Mouse (Mus musculus): ENCODE data around the gene Oaz1. TPM values are rescaled to one million over a fixed set of nuclear protein-coding genes. Genes with fewer than 3 reads are reported as not detected.

The Oaz1 gene
- total and polyA plus RNA-seq, 2 experiments from 2014 or later, result 1,990 to 2,460 TPM

DNA sequence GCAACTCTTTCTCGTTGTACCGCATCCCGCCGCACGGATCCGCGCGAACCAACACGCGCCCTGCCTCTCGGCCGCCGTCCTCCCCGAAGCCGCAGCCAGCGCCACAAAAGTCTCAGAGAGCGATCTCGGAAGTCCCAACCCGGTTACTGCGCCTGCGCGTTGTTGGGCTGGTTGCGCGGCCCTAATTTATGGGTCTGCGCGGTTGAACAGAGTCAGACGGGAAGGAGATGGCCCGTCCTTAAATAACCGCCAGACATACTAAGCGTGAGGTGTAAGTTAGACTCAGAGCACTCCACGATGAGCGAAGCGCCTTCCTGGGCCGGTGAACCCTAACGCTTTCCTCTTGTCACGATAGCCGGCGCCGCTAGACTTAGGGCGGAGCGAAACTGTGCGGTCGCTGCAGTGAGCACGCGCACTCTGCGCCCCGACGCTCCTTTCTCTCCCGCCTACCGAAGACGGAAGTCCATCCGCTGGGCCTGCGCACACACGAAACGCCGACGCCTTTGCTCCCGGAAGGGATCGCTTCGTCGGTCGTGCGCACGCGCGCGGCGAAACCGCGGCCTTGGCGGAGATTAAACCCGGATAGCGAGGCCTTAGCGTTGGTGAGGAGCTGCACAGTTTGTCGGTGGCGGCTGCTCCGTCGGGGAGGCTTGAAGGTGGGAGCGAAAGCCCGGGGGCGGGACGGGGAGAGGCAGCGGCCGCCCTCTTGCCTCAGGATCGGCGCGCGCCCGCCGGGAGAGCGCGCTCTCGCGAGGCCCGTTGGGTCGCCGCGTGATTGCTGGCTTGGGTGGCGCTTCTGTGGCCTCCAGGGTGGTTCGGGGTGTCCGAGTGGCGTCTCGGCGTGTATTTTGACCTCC lies 28.1 kb upstream of the Oaz1 start, which contains the start of the genes Sf3a2 and Plekhj1:
Sf3a2 (plus strand) TSS at position 49 of the 857 bp plus-strand sequence.
Plekhj1 (minus strand) TSS at position 477 of the 857 bp plus-strand sequence.
- no peaks in the 10 kb centered on the region for H3K27me3 ChIP-seq (ENCODE audit: control insufficient read depth, insufficient read depth, low read length)
- H3K4me2 ChIP-seq (ENCODE audit: low read depth, low read length), result peak within 1 kb of the TSS; percentile 96
- DNase-seq (ENCODE audit: low spot score), result peak; percentile 98
- H3K27ac ChIP-seq (ENCODE audit: low read depth), result peak within 1 kb of the TSS; percentile 98
- H3K4me3 ChIP-seq (ENCODE audit: low read depth, low read length), result peak within 1 kb of the TSS; percentile 90
- peak within 1 kb of the TSS; percentile 96 for H3K9ac ChIP-seq (replicated peaks; ENCODE audit: low read depth, low read length)
- ATAC-seq (ENCODE audit: insufficient read depth, low read depth), result peak; percentile 93
- TF ChIP-seq CTCF (IDR thresholded peaks at IDR 0.05; ENCODE audit: low read depth) (no peak), EP300 (IDR thresholded peaks at IDR 0.05; ENCODE audit: low read depth) (no peak; the same call in 1 of the 2 replicates)
- no peaks in the 10 kb centered on the region for H3K9me3 ChIP-seq (replicated peaks; ENCODE audit: control insufficient read depth, low read length)
- peaks cover 22% of the 10 kb centered on the region for H3K4me1 ChIP-seq (ENCODE audit: control insufficient read depth, insufficient read depth)
- WGBS, result under 1% methylated on average over 103 of the region's 104 CpGs
- H3K36me3 ChIP-seq (replicated peaks; ENCODE audit: control insufficient read depth, insufficient read depth, low read length), result peaks cover 54% of the 10 kb centered on the region

DNA sequence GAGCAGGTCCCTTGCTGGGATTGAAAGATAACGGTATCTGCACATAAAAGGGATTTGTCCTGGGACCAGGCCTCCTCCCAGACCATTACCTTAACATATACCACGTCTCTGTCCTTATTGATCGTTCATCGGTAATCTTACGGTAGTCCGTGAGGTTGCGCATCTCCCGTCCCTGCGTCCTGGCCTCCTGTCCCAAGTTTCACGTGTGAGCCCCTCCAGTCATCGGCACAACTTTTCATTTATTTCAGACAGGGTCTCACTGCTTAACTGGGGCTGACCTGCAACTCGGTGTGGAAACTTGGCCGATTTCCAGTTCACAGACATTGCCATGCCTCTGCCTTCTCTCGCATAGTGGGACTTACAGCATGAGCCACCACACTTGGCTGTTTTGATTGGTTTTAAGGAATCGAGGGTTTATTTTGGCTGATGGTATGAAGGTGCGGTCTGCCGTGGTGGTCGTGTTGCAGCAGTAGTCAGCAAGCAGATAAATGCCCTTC lies 27.3 kb upstream of the Oaz1 start:
- no peak for TF ChIP-seq EP300 (IDR thresholded peaks at IDR 0.05; ENCODE audit: low read depth)
- TF ChIP-seq CTCF (IDR thresholded peaks at IDR 0.05; ENCODE audit: low read depth), result no peak
- H3K4me1 ChIP-seq (ENCODE audit: control insufficient read depth, insufficient read depth), result peaks cover 22% of the 10 kb centered on the region
- H3K9ac ChIP-seq (replicated peaks; ENCODE audit: low read depth, low read length), result peak overlapping the region; percentile 96
- H3K4me2 ChIP-seq (ENCODE audit: low read depth, low read length), result peak overlapping the region; percentile 96
- no peaks in the 10 kb centered on the region for H3K9me3 ChIP-seq (replicated peaks; ENCODE audit: control insufficient read depth, low read length)
- peak overlapping the region; percentile 90 for H3K4me3 ChIP-seq (ENCODE audit: low read depth, low read length)
- DNase-seq (ENCODE audit: low spot score) (peak; percentile 21), ATAC-seq (ENCODE audit: insufficient read depth, low read depth) (no peak)
- no peaks in the 10 kb centered on the region for H3K27me3 ChIP-seq (ENCODE audit: control insufficient read depth, insufficient read depth, low read length)
- 2% methylated on average over 18 of the region's 18 CpGs for WGBS
- peaks cover 54% of the 10 kb centered on the region for H3K36me3 ChIP-seq (replicated peaks; ENCODE audit: control insufficient read depth, insufficient read depth, low read length)
- H3K27ac ChIP-seq (ENCODE audit: low read depth), result peak overlapping the region; percentile 98

DNA sequence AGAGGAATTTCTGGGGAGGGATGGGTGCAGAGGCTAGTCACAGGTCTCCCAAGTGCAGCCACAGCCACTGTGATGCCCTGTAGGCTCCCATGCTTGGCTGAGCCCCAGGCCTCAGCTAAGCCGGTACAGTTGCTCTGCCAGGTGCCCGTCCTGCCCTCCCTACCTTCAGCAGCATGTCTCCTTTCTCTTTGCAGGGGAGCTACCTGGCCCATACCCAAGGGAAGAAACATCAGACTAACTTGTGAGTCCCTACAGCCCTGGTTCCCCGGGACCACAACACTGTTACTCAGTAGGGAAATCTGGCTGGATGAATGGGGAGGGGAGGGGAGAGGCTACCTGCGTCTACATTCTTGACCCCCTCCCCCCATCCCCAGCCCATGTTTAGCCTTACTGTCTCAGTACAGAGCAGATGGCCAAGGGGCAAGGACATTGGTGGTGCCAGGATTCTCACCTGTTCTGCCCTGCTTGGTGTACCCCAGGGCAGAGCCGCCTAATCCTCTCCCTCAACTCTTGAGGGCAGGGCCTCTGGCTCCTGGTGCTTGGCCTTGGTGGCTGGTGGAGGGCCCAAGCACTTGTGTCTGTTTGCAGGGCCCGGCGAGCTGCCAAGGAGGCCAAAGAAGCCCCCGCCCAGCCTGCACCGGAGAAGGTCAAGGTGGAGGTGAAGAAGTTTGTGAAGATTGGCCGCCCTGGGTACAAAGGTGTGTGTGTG lies 24.1 kb upstream of the Oaz1 start:
- WGBS, result 91% methylated on average over 10 of the region's 10 CpGs
- ATAC-seq (ENCODE audit: insufficient read depth, low read depth) (no peak), DNase-seq (ENCODE audit: low spot score) (no peak)
- H3K4me2 ChIP-seq (ENCODE audit: low read depth, low read length), result no peak overlapping the region
- TF ChIP-seq EP300 (IDR thresholded peaks at IDR 0.05; ENCODE audit: low read depth) (no peak), CTCF (IDR thresholded peaks at IDR 0.05; ENCODE audit: low read depth) (no peak)
- H3K4me3 ChIP-seq (ENCODE audit: low read depth, low read length), result no peak overlapping the region
- no peak overlapping the region for H3K9ac ChIP-seq (replicated peaks; ENCODE audit: low read depth, low read length)
- H3K27me3 ChIP-seq (ENCODE audit: control insufficient read depth, insufficient read depth, low read length), result no peaks in the 10 kb centered on the region
- no peaks in the 10 kb centered on the region for H3K9me3 ChIP-seq (replicated peaks; ENCODE audit: control insufficient read depth, low read length)
- H3K4me1 ChIP-seq (ENCODE audit: control insufficient read depth, insufficient read depth), result peaks cover 21% of the 10 kb centered on the region
- peaks cover 39% of the 10 kb centered on the region for H3K36me3 ChIP-seq (replicated peaks; ENCODE audit: control insufficient read depth, insufficient read depth, low read length)
- H3K27ac ChIP-seq (ENCODE audit: low read depth), result no peak overlapping the region

DNA sequence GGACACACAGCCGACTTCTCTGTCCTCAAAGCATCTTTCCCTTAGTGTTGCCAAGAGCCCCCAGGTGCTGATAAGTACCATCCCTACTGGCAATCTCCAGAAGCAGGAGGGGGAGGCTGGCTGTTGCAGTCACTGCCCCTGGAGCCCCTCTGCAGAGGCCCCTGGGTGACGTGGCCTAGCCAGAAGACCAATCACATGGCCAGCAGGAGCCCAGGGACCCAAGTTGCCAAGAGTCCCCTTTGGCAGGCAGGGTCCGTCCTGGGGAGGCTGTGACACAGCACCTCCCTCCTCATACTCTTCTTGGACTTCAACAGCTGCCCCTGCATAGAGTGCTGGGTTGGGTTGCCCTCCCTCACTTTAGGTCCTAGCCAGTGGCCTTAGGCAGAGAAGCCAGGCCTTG lies 23.5 kb upstream of the Oaz1 start:
- TF ChIP-seq CTCF (IDR thresholded peaks at IDR 0.05; ENCODE audit: low read depth), result no peak
- no peak for TF ChIP-seq EP300 (IDR thresholded peaks at IDR 0.05; ENCODE audit: low read depth)
- H3K4me1 ChIP-seq (ENCODE audit: control insufficient read depth, insufficient read depth), result peaks cover 22% of the 10 kb centered on the region
- 61% methylated on average over 3 of the region's 3 CpGs for WGBS
- H3K27me3 ChIP-seq (ENCODE audit: control insufficient read depth, insufficient read depth, low read length), result no peaks in the 10 kb centered on the region
- no peak overlapping the region for H3K4me2 ChIP-seq (ENCODE audit: low read depth, low read length)
- H3K36me3 ChIP-seq (replicated peaks; ENCODE audit: control insufficient read depth, insufficient read depth, low read length), result peaks cover 39% of the 10 kb centered on the region
- ATAC-seq (ENCODE audit: insufficient read depth, low read depth) (no peak), DNase-seq (ENCODE audit: low spot score) (no peak)
- H3K27ac ChIP-seq (ENCODE audit: low read depth), result no peak overlapping the region
- no peak overlapping the region for H3K4me3 ChIP-seq (ENCODE audit: low read depth, low read length)
- no peaks in the 10 kb centered on the region for H3K9me3 ChIP-seq (replicated peaks; ENCODE audit: control insufficient read depth, low read length)
- no peak overlapping the region for H3K9ac ChIP-seq (replicated peaks; ENCODE audit: low read depth, low read length)

DNA sequence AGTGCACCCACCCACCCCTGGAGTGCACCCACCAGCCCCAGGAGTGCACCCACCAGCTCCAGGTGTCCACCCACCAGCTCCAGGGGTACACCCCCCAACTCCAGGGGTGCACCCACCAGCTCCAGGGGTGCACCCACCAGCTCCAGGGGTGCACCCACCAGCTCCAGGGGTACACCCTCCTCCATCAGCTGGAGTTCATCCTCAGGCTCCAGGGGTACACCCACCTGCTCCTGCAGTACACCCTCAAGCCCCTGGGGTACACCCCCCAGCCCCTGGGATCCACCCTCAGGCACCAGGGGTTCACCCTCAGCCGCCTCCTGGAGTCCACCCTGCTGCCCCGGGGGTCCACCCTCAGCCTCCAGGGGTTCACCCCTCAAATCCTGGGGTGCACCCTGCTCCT lies 22.1 kb upstream of the Oaz1 start:
- no peak for ATAC-seq (ENCODE audit: insufficient read depth, low read depth)
- Histone ChIP-seq H3K9ac (replicated peaks; ENCODE audit: low read depth, low read length) (no peak overlapping the region; the same call in 1 of the 2 replicates), H3K4me2 (ENCODE audit: low read depth, low read length) (no peak overlapping the region), H3K4me1 (ENCODE audit: control insufficient read depth, insufficient read depth) (peaks cover 33% of the 10 kb centered on the region), H3K27ac (ENCODE audit: low read depth) (no peak overlapping the region), H3K4me3 (ENCODE audit: low read depth, low read length) (no peak overlapping the region), H3K27me3 (ENCODE audit: control insufficient read depth, insufficient read depth, low read length) (no peaks in the 10 kb centered on the region), H3K9me3 (replicated peaks; ENCODE audit: control insufficient read depth, low read length) (no peaks in the 10 kb centered on the region), H3K36me3 (replicated peaks; ENCODE audit: control insufficient read depth, insufficient read depth, low read length) (peaks cover 39% of the 10 kb centered on the region)
- no peak for DNase-seq (ENCODE audit: low spot score)
- 95% methylated on average over 2 of the region's 2 CpGs for WGBS
- TF ChIP-seq CTCF (IDR thresholded peaks at IDR 0.05; ENCODE audit: low read depth) (no peak), EP300 (IDR thresholded peaks at IDR 0.05; ENCODE audit: low read depth) (no peak)

Data from heart, postnatal 0 days (tissue).